Comparison of ENCODE assay signal across 18 mouse cellular contexts in genomic region chr8:77453836-77454235, GRCm38 (mm10).
DNase-seq lines count a peak whose midpoint lies in the region; ATAC-seq and TF ChIP-seq lines count a peak whose summit lies in the region.
"Had no signal": no experiment of that assay in that cellular context is flagged by ENCODE, and none has a peak within 500 bp of the region (broad histone marks: within the 10 kb centered on the region; RNA-seq: fewer than 3 reads in every experiment).

No protein-coding gene starts in this region.

- TF ChIP-seq CTCF in heart, postnatal 0 days (IDR thresholded peaks at IDR 0.05; ENCODE audit: low read depth): no peak

- no peak overlapping the region for H3K27ac ChIP-seq in embryonic facial prominence, embryonic 11.5 days (replicated peaks; ENCODE audit: low read depth, low read length)
- H3K27ac ChIP-seq in embryonic facial prominence, embryonic 10.5 days (replicated peaks): no peak overlapping the region
- H3K27ac ChIP-seq in heart, embryonic 11.5 days (ENCODE audit: low read depth, low read length): no peak overlapping the region
- peak overlapping the region; percentile 36; the same call in 1 of the 2 replicates for H3K27ac ChIP-seq in heart, postnatal 0 days (ENCODE audit: low read depth)
- H3K27ac ChIP-seq: embryonic facial prominence, embryonic 13.5 days; forebrain, embryonic 12.5 days; hindbrain, embryonic 13.5 days; hindbrain, postnatal 0 days; kidney, embryonic 15.5 days had no signal

- no peaks in the 10 kb centered on the region for H3K4me1 ChIP-seq in embryonic facial prominence, embryonic 11.5 days (ENCODE audit: control insufficient read depth, insufficient read depth, low read length)
- 0 out of 2 replicates have a peak, but pooled peaks cover 5% of the 10 kb centered on the region for H3K4me1 ChIP-seq in embryonic facial prominence, embryonic 10.5 days
- no peaks in the 10 kb centered on the region for H3K4me1 ChIP-seq in heart, embryonic 11.5 days (ENCODE audit: control insufficient read depth, insufficient read depth, low read length)
- H3K4me1 ChIP-seq in heart, postnatal 0 days (ENCODE audit: control insufficient read depth, insufficient read depth): peaks cover 23% of the 10 kb centered on the region
- H3K4me1 ChIP-seq: forebrain, embryonic 12.5 days; hindbrain, embryonic 13.5 days; kidney, embryonic 15.5 days had no signal

- WGBS in embryonic facial prominence, embryonic 11.5 days: 88% methylated on average over 9 of the region's 9 CpGs
- 90% methylated on average over 9 of the region's 9 CpGs for WGBS in embryonic facial prominence, embryonic 10.5 days
- WGBS in heart, embryonic 11.5 days (ENCODE audit: insufficient replicate concordance): 87% methylated on average over 9 of the region's 9 CpGs
- WGBS in heart, postnatal 0 days: 83% methylated on average over 9 of the region's 9 CpGs

- no peaks in the 10 kb centered on the region for H3K9me3 ChIP-seq in embryonic facial prominence, embryonic 11.5 days (replicated peaks; ENCODE audit: control insufficient read depth, low read length)
- H3K9me3 ChIP-seq in embryonic facial prominence, embryonic 10.5 days: peaks cover 22% of the 10 kb centered on the region
- H3K9me3 ChIP-seq in heart, embryonic 11.5 days (replicated peaks; ENCODE audit: control insufficient read depth, low read length): peaks cover 19% of the 10 kb centered on the region
- peaks cover 5% of the 10 kb centered on the region; the same call in 1 of the 2 replicates for H3K9me3 ChIP-seq in heart, postnatal 0 days (replicated peaks; ENCODE audit: control insufficient read depth, low read length)
- H3K9me3 ChIP-seq: forebrain, embryonic 12.5 days had no signal

- TF ChIP-seq EP300 in heart, postnatal 0 days (IDR thresholded peaks at IDR 0.05; ENCODE audit: low read depth): no peak

- no peak overlapping the region for H3K4me3 ChIP-seq in embryonic facial prominence, embryonic 11.5 days (ENCODE audit: low read depth, low read length)
- no peak overlapping the region for H3K4me3 ChIP-seq in embryonic facial prominence, embryonic 10.5 days
- H3K4me3 ChIP-seq in heart, embryonic 11.5 days (ENCODE audit: low read depth, low read length): no peak overlapping the region
- no peak overlapping the region for H3K4me3 ChIP-seq in heart, postnatal 0 days (ENCODE audit: low read depth, low read length)
- H3K4me3 ChIP-seq: embryonic facial prominence, embryonic 13.5 days; forebrain, embryonic 12.5 days; hindbrain, embryonic 13.5 days; kidney, embryonic 15.5 days had no signal

- intact Hi-C loops in heart, postnatal 14 days (cut with DNase I): no loop called here

- ATAC-seq in embryonic facial prominence, embryonic 11.5 days (replicated peaks; ENCODE audit: insufficient number of reproducible peaks, low FRiP score, low TSS enrichment, low read depth): 0 out of 2 replicates have a peak, but pooled peaks have one; percentile 39
- ATAC-seq in heart, embryonic 11.5 days (replicated peaks; ENCODE audit: insufficient number of reproducible peaks, low FRiP score, low TSS enrichment): no peak; the same call in 1 of the 2 replicates
- no peak for ATAC-seq in heart, postnatal 0 days (ENCODE audit: insufficient read depth, low read depth)
- ATAC-seq: forebrain, embryonic 16.5 days; hindbrain, postnatal 0 days had no signal

- no peak overlapping the region for H3K4me2 ChIP-seq in embryonic facial prominence, embryonic 11.5 days (ENCODE audit: low read depth, low read length)
- no peak overlapping the region for H3K4me2 ChIP-seq in heart, embryonic 11.5 days
- no peak overlapping the region for H3K4me2 ChIP-seq in heart, postnatal 0 days (ENCODE audit: low read depth, low read length)
- H3K4me2 ChIP-seq: embryonic facial prominence, embryonic 13.5 days; forebrain, embryonic 12.5 days; hindbrain, embryonic 13.5 days; kidney, embryonic 15.5 days had no signal

- no peak for DNase-seq in embryonic facial prominence, embryonic 11.5 days (ENCODE audit: low spot score)
- DNase-seq in embryonic facial prominence, embryonic 10.5 days (ENCODE audit: low spot score): no peak
- peak; percentile 82 for DNase-seq in heart, adult 11 months
- no peak for DNase-seq in heart, postnatal 0 days (ENCODE audit: low spot score)
- no peak for DNase-seq in heart, postnatal 14 days
- peak; percentile 53 for DNase-seq in adipocyte (ENCODE audit: low spot score)
- DNase-seq in neural tube, embryonic 10.5 days (ENCODE audit: extremely low spot score, low spot score): no peak
- DNase-seq: adrenal gland, postnatal 25 days; cerebellum, postnatal 10 days; embryo, embryonic 11 days; kidney, adult 2 months had no signal

- peaks cover 2% of the 10 kb centered on the region; the same call in 1 of the 2 replicates for H3K36me3 ChIP-seq in embryonic facial prominence, embryonic 11.5 days (replicated peaks; ENCODE audit: control insufficient read depth, insufficient read depth, low read depth, low read length)
- H3K36me3 ChIP-seq in embryonic facial prominence, embryonic 10.5 days (replicated peaks): peaks cover 24% of the 10 kb centered on the region
- peaks cover 14% of the 10 kb centered on the region for H3K36me3 ChIP-seq in heart, embryonic 11.5 days (ENCODE audit: control insufficient read depth, insufficient read depth, low read length)
- H3K36me3 ChIP-seq in heart, postnatal 0 days (replicated peaks; ENCODE audit: control insufficient read depth, insufficient read depth, low read length): peaks cover 15% of the 10 kb centered on the region

- H3K27me3 ChIP-seq in embryonic facial prominence, embryonic 11.5 days (ENCODE audit: control insufficient read depth, insufficient read depth, low read length): no peaks in the 10 kb centered on the region
- H3K27me3 ChIP-seq in embryonic facial prominence, embryonic 10.5 days (replicated peaks; ENCODE audit: low read depth, poor library complexity, severe bottlenecking): no peaks in the 10 kb centered on the region
- no peaks in the 10 kb centered on the region for H3K27me3 ChIP-seq in heart, embryonic 11.5 days (ENCODE audit: control insufficient read depth, insufficient read depth, low read length)
- no peaks in the 10 kb centered on the region for H3K27me3 ChIP-seq in heart, postnatal 0 days (ENCODE audit: control insufficient read depth, insufficient read depth, low read length)
- H3K27me3 ChIP-seq: embryonic facial prominence, embryonic 13.5 days; forebrain, embryonic 12.5 days; hindbrain, embryonic 13.5 days; kidney, embryonic 15.5 days had no signal

- H3K9ac ChIP-seq in embryonic facial prominence, embryonic 11.5 days (replicated peaks; ENCODE audit: low read length): no peak overlapping the region
- H3K9ac ChIP-seq in heart, embryonic 11.5 days (ENCODE audit: low read depth, low read length): no peak overlapping the region
- H3K9ac ChIP-seq in heart, postnatal 0 days (replicated peaks; ENCODE audit: low read depth, low read length): no peak overlapping the region
- H3K9ac ChIP-seq: embryonic facial prominence, embryonic 13.5 days; forebrain, embryonic 12.5 days; hindbrain, embryonic 13.5 days; kidney, embryonic 15.5 days had no signal

Comparison
In these comparisons a context has a peak if more than half of its experiments do, and no peak if none do; other contexts are left out.
1. DNase-seq: peak in heart, adult 11 months (single experiment) and adipocyte (single experiment); none in embryonic facial prominence, embryonic 11.5 days (single experiment), embryonic facial prominence, embryonic 10.5 days (single experiment), heart, postnatal 0 days (single experiment), heart, postnatal 14 days (0 of 2) and neural tube, embryonic 10.5 days (single experiment).